Mouse (Mus musculus): ENCODE measurements around the gene Nr1h2. TPM values are rescaled to one million over a fixed set of nuclear protein-coding genes. Genes with fewer than 3 reads are reported as not detected.

Nr1h2 gene
- total RNA-seq, 2 experiments from 2014 or later = 58.2 to 66.7 TPM

GRCm38 (mm10) chr7:44552141-44552908, 1.4 kb downstream of the Nr1h2 start:
- DNase-seq (ENCODE audit: low spot score in 2 of 2) = no peak
- no peak overlapping the region for H3K27ac ChIP-seq
- peak overlapping the region; percentile 99 for H3K4me3 ChIP-seq
- TF ChIP-seq CTCF (conservative IDR thresholded peaks at IDR 0.05) = no peak

- no peak overlapping the region for H3K27ac ChIP-seq
- no peak overlapping the region for H3K4me3 ChIP-seq
- TF ChIP-seq CTCF (conservative IDR thresholded peaks at IDR 0.05) = no peak
- peak in 1 of 2 experiments; percentile 52 for DNase-seq (ENCODE audit: low spot score in 2 of 2)
Observed at GRCm38 (mm10) chr7:44551731-44552130, 2.0 kb downstream of the Nr1h2 start.

- no peak for DNase-seq (ENCODE audit: low spot score in 2 of 2)
- TF ChIP-seq CTCF (conservative IDR thresholded peaks at IDR 0.05) = no peak
- Histone ChIP-seq H3K27ac (no peak overlapping the region), H3K4me3 (no peak overlapping the region)
Observed at GRCm38 (mm10) chr7:44551301-44551700, 2.5 kb downstream of the Nr1h2 start.

- no peak for TF ChIP-seq CTCF (conservative IDR thresholded peaks at IDR 0.05)
- no peak overlapping the region for H3K4me3 ChIP-seq
- DNase-seq (ENCODE audit: low spot score in 2 of 2) = no peak
- H3K27ac ChIP-seq = no peak overlapping the region
Observed at GRCm38 (mm10) chr7:44550409-44550678, 3.4 kb downstream of the Nr1h2 start.

GRCm38 (mm10) chr7:44549621-44550408, 3.9 kb downstream of the Nr1h2 start:
- Histone ChIP-seq H3K27ac (no peak overlapping the region), H3K4me3 (no peak overlapping the region)
- no peak for DNase-seq (ENCODE audit: low spot score in 2 of 2)
- TF ChIP-seq CTCF (conservative IDR thresholded peaks at IDR 0.05) = no peak

GRCm38 (mm10) chr7:44548497-44549087, 5.2 kb downstream of the Nr1h2 start, which contains the start of gene Pold1:
Pold1 (minus strand) TSS chr7:44548849.
- Histone ChIP-seq H3K4me3 (peak within 1 kb of the TSS; percentile 69), H3K27ac (peak within 1 kb of the TSS; percentile 2; the same call in 1 of the 2 replicates)
- DNase-seq (ENCODE audit: low spot score in 2 of 2) = peak; percentile 99 to 100
- peak; percentile 93 for TF ChIP-seq CTCF (conservative IDR thresholded peaks at IDR 0.05)

- DNase-seq (ENCODE audit: low spot score in 2 of 2) = no peak
- Histone ChIP-seq H3K27ac (no peak overlapping the region), H3K4me3 (peak overlapping the region; percentile 69; the same call in 1 of the 2 replicates)
- no peak for TF ChIP-seq CTCF (conservative IDR thresholded peaks at IDR 0.05)
Observed at GRCm38 (mm10) chr7:44547725-44548124, 6.0 kb downstream of the Nr1h2 start.

GRCm38 (mm10) chr7:44547041-44547440, 6.7 kb downstream of the Nr1h2 start:
- DNase-seq (ENCODE audit: low spot score in 2 of 2) = no peak
- TF ChIP-seq CTCF (conservative IDR thresholded peaks at IDR 0.05) = no peak
- Histone ChIP-seq H3K27ac (no peak overlapping the region), H3K4me3 (no peak overlapping the region)

GRCm38 (mm10) chr7:44546274-44546673, 7.5 kb downstream of the Nr1h2 start:
- Histone ChIP-seq H3K27ac (no peak overlapping the region), H3K4me3 (no peak overlapping the region)
- DNase-seq (ENCODE audit: low spot score in 2 of 2) = no peak
- TF ChIP-seq CTCF (conservative IDR thresholded peaks at IDR 0.05) = no peak

- Histone ChIP-seq H3K4me3 (no peak overlapping the region), H3K27ac (no peak overlapping the region)
- no peak for DNase-seq (ENCODE audit: low spot score in 2 of 2)
- TF ChIP-seq CTCF (conservative IDR thresholded peaks at IDR 0.05) = no peak
Observed at GRCm38 (mm10) chr7:44543071-44543470, 10.7 kb downstream of the Nr1h2 start.

GRCm38 (mm10) chr7:44542555-44542954, 11.2 kb downstream of the Nr1h2 start:
- TF ChIP-seq CTCF (conservative IDR thresholded peaks at IDR 0.05) = no peak

GRCm38 (mm10) chr7:44538756-44539624, 14.8 kb downstream of the Nr1h2 start:
- no peak for TF ChIP-seq CTCF (conservative IDR thresholded peaks at IDR 0.05)
- DNase-seq (ENCODE audit: low spot score in 2 of 2) = no peak
- H3K27ac ChIP-seq = no peak overlapping the region

More at GRCm38 (mm10) chr7:44542555-44542954, 11.2 kb downstream of the Nr1h2 start:
- no peak overlapping the region for H3K27ac ChIP-seq
- no peak overlapping the region for H3K4me3 ChIP-seq
- DNase-seq (ENCODE audit: low spot score in 2 of 2) = no peak

More at GRCm38 (mm10) chr7:44538756-44539624, 14.8 kb downstream of the Nr1h2 start:
- H3K4me3 ChIP-seq = no peak overlapping the region
